Mouse (Mus musculus): Measurements from ENCODE around the gene Ccdc153.

The Ccdc153 gene

DNA sequence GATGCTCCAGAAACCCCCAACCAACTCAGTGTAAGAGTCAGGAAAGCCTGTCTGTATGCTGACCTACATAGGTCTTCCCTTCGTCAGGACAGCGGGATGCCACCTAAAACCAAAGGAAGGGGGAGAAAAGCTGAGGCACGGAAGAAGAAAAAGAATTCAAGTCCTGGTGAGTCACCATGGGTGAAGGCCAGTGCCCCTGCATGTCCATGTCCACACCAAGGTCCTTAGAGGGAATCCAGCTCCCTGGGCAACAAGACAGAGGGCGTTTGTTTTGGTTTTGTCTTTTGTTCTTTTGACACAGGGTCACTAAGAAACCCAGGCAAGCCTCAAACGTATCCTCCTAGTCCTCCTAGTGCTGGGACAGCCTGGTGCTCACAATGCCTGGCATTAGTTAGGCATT, 435 bp downstream of the Ccdc153 start:
- no peak for DNase-seq (ENCODE audit: low spot score in 2 of 2)

DNA sequence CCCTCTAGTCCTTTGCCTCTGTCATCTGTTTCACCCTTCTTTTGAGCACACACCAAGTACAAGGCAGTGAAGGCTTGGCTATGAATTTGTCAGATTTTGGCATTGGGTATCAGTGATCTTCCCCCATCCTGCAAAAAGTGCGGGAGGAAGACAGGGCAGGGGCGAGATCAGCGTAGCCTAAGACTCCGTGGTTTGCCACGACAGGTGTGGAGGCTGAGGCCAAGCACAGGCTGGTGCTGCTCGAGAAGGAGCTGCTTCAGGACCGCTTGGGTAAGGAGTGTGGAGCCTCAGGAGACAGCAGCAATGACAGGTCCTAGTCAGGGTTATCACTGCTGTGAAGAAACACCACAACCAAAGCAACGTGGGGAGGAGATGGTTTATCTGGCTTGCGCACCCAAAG, 942 bp downstream of the Ccdc153 start:
- no peak for DNase-seq (ENCODE audit: low spot score in 2 of 2)

DNA sequence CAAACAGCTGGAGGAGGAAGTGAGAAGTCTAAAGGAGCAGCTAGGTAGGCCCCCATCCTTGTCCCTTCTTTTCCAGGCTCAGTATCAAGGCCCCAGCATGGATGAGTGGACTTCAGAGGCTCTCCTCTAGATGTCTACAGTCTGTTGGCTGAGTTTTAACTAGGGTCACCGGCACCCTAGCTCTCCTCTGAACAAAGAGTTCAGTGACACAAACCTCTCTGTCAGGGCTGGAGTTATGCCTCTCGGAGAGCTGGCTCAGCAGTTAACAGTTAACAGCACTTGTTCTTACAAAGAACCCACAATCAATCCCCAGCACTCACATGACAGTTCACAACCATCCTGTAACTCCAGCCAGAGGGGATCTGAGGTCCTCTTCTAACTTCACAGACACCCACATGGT, 3.1 kb downstream of the Ccdc153 start:
- no peak for DNase-seq (ENCODE audit: low spot score in 2 of 2)

DNA sequence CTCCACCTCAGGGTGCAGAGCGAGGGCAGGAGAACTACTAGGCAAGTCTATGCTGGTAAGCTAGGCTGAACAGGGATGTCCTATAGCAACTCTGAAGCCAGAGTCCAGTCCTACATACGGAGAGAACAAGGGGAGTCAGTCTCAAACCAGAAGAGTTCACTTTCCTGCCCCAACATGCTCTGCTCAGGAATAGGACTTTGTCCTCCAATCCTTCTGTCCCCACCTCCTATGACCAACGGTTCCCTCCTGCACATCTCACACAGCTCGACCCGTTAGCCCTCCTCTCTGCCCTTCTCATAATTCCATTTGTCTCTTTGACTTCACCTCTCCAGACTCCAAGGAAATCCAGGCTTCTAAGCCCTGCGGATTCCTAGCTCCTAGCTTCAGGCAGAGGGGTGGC, 7.4 kb downstream of the Ccdc153 start:
- DNase-seq (ENCODE audit: low spot score in 2 of 2) = no peak

DNA sequence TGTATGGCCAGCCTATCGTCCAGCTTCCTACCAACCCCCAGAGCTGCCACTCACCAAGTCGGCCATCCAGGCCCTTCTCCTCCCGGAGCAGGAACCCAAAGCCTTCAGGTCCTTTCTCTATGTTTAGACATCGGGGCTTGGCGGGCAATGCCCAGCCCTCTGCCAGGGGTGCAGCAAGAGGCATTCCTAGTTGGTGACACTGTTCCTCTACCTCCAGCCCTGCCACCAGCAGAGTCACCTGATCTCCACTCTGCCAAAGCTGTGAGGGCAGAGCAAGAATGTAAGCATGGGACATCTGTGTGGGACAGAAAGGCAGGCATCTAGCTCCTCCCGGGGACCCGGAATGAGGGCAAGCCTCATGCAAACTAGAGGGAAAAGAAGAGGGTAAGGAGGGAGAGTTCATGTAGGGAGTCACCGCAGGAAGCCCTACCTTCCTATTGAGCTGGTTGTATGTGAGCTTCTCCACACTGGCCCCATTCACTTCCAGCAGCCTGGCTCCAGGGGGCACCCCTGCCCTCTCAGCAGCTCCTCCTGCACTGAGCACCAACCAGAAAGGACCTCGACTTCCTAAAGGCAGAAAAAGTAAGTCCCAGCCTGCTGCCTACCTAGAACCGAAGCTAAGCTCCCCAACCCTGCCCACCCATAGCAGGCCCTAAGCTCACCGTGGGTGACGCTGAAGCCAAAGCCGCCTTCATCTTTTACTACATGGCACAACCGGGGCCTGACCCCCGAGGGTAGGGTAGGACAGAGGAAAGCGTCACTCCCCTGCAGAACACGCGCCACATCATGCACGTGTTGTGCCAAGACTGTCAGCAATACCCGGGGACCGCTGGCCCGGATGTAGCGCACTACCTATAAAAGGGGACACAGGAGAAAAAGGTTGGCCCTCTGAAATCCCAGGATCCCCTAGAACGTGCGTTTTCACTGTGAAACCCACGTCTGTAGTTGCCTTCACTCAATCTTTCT, 9.0 kb downstream of the Ccdc153 start:
- DNase-seq (ENCODE audit: low spot score in 2 of 2) = peak; percentile 70 to 83

DNA sequence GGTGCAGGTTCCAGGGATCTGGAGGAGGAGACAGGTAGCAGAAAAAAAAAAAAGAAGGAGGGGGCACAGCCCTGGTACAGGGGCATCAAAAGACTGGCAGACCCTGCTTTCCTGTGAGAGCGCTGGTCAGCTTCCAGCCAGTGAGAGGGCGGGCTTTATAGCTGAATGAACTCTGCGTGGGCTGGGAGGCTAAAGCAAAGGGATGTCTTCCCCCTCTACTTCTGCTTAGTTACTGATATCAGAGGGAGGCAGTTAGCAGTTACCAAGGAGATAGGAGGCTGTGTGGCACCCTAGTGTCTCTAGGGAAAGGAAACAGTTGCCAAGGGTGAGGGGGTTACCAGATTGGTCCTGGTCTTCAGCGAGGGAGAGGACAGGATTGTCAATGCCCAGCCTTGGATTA, 10.0 kb downstream of the Ccdc153 start:
- no peak for DNase-seq (ENCODE audit: low spot score in 2 of 2)

DNA sequence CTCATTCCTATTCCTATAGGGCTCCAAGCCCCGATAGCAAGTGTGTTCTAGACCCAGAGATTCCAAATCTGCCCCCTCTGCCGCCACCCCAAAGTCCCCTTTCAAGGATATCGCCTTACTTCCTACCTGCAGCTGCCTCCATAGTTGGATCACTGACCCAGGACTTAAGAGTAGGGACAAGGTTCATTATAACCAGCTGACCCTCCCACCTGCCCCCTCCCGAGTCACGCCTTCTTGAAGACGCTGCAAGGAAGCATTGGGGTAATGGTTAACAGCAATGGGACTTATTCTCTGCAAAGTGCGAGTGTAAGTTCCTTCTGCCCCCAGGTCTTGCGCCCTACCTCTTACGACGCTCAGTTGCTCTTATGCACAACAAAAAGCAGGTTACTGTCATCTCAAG, 10.8 kb downstream of the Ccdc153 start, which contains the start of gene Pdzd3:
Gene Pdzd3, minus strand, starts transcription at position 158 of the 400 bp plus-strand sequence.
- DNase-seq (ENCODE audit: low spot score in 2 of 2) = no peak

DNA sequence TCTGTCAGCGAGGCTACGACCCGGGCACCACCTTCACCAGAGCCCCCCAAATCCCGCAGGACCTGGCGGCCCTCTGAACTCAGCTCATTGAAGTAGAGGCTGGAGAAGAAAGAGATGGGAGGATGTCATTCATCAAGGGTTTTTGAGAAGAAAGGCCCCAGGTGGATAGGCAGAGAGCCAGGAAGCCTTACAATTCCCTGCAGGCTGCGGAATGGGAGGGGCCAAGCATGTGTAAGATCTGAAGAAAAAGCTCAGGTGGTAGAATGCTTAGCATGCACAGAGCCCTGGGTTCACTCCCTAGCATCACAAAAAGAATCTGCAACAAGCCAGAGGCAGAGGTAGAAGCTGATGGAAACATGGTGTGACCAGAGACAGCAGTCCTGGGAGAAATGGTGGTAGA, 13.0 kb downstream of the Ccdc153 start:
- no peak for DNase-seq (ENCODE audit: low spot score in 2 of 2)

DNA sequence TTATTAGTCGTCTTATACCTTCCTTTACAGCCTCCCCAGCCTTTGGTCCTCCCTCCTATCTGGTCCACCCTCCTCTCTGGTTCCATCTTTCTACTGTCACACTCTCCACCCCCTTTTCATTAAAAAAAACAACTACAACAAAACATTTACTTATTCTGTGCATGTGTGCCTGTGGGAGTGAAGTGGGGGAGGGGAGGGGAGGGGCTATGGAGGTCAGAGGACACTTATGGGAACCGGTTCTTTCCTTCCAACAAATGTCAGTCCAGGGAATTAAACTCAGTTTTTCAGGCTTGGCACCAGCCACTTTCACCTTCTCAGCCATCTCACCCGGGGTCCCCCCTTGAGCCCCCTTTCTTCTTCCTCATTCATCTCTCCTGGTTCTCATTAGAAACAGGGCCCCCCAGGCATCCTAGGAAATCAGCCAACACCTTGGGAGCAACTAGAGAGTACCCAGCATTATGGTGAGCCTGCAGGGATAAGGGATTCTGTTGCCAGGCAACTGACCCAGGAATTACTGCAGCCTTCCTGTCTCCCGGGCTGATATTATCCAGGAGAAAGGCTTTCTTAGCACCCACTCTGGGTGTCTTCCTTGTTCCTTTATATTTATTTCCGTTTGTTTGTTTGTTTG, 14.1 kb downstream of the Ccdc153 start:
- no peak for DNase-seq (ENCODE audit: low spot score in 2 of 2)

DNA sequence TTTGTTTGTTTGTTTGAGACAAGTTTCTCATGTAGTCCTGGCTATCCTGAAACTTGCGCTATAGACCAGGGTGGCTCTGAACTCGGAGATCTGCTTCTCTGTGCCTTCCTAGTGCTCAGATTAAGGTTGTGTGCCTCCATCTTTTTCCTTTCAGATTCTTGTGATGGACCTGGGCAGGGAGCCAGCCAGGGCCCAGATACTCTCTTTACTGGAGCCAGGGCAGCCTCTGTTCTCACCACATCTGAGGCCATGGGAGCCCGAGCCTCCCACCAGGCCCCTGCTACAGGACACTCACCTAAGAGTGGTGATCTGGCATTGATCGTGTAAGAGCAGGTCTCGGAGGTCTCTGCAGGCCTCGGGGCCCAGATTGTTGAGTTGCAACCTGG, 14.7 kb downstream of the Ccdc153 start:
- DNase-seq (ENCODE audit: low spot score in 2 of 2) = no peak

DNA sequence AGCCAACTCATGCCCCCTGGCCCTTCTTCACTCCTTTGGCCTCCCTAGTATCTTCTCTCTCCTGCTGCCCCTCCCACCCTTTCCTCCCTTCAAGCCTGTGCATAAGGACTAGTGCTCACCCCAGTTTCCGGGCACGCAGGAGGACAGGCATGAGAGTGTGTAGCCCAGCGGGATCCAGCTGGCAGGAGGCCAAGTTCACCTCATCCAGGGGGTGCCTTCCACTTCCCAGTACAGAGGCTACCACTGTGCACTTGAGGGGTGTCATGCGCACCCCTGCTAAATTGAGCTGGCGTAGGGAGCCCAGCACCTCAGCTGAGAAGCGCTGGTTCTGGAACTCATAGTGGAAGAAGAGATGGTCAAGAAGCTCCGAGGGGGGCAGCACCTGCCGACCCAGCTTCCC, 15.7 kb downstream of the Ccdc153 start:
- no peak for DNase-seq (ENCODE audit: low spot score in 2 of 2)

DNA sequence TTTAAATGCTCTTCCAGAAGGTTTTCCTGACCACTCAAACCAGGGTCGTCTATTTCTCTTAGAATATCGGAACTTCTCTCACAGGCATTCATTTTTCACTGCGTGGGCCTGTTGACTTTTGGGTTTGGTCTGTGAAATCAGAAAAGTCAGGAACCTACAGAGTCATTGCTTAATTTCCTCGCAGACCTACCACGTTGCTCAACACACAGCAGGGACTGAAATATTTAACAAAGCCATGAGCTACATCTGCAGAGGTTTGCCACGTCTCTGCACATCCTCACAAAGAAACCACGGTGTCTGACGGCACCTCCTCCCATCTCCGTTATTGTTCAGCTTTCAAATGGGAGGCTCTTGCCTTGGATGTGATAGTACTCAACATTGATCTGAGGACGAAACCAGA, 18.5 kb downstream of the Ccdc153 start:
- DNase-seq (ENCODE audit: low spot score in 2 of 2) = peak in 1 of 2 experiments; percentile 11

DNA sequence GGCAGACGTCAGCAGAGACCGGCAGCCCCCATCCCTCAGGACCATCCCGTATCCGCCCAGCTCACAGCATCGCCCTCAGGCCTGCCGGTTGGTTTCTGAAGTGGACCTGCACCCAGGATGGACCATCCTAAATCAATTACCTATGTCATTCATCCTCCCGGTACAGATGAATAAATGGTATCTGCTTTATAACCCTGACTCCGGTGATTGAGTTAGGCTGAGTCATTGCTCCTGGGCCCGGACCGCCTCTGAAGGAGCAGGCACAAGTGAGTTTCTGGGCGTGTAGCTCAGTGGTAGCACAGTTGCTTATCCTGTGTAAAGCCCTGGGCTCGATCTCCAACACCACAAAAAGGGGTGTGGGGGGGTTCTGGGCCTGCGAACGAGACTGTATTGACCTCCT, 20.9 kb downstream of the Ccdc153 start:
- no peak for DNase-seq (ENCODE audit: low spot score in 2 of 2)

DNA sequence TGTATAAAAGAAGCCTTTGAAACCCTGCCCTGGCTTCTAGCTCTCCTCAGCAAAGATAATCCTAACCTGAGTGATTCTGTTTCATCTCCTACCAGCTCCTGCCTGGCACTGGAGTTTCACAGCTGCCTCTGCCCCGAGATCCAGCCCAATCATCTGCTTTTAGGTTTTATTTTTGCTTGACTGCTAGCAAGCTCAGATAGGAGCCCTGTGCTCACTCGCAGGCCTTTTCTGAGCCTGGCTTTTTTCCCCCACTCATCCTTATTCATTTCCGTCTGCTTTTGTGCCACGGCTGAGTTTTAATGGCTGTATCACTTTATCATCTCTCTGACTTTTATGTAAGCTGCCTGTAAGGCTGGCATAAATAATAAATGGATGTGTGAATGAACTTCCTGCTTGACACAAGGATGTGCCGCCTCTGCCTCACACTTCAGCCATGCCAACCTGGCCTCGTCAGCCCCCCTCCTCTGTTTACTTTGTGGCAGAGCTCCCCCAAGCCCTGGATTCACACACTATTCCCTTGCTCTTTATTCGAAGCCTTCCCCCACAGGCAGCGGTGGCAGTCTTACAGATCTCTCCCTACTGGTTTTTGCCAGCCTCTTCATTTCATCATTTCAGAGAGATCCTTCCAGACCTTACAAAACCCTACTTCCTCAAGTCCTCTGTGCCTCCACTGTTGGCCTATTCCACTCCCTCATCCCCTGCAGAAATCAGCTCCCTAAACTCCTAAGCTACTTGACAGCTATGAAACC, 26.2 kb downstream of the Ccdc153 start:
- DNase-seq (ENCODE audit: low spot score in 2 of 2) = no peak

DNA sequence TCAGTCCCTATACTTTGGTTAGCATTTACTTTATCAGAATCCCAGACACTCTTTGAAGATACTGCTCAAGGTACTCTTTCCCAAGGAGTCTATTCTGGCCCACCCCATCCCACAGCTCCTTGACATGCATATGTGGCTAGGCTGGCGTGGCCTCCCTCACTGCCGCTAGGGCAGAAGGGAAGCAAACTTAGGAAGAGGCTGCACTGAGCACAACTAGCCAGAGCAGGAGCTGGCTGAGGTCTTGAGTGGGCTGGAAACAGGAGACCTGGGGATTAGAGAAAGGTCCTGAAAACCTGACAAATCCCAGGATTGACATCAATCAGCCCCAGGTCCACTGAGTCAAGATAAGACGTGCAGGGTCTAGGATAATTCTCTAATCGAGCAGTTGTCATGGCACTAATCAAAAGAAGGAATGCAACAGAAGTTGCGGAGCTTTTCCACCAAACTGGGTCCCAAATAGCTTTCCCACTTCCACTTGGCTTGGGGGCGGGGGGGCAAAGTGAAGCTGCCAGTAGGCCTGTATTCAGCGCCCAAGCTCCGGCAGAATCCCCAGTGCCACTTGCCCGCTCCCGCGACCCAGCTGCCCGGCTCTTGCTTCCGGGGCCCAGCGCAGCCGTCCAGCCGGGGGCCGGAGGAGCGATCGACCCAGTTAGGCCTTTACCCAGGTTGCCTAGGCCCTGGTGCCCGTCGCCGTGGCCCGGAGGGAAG, 27.0 kb downstream of the Ccdc153 start:
- peak in 1 of 2 experiments; percentile 17 for DNase-seq (ENCODE audit: low spot score in 2 of 2)

DNA sequence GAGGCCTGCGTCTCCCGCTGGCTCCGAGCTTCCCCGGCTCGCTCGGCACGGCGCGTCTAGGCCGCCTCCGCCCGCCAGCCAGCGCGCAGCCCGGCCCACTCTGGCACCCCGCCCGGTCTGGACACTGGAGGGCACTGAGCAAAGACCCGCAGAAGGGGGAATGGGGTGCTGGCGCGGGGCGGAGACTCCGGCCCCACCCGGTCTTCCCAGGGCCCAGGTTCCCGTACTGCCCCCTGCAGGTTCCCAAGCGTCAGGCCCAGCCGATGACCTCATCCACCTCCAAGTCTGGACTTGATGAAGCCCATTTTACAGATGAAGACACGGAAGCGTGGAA, 27.5 kb downstream of the Ccdc153 start:
- DNase-seq (ENCODE audit: low spot score in 2 of 2) = peak; percentile 86 to 93

DNA sequence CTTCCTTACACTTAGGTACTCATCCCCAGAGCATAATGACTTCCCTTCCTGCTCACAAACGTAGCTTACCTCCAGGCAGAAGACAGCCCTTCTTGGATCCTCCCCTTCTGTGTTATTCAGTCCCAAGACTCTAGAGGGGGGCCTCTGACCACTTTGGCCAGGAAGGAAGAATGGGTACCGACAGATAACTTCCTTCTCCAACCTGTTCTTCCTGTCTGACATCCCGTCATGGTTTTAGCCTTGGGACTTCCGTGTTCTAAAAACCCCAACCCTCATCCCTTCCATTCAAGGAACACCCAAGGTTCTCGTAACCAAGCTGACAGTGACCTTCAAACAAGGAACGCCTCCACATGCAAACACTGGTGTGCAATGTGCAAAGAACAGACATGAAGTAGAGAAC, 28.0 kb downstream of the Ccdc153 start, which contains the start of gene Nlrx1:
Gene Nlrx1, minus strand, starts transcription at position 168 of the 400 bp plus-strand sequence.
- DNase-seq (ENCODE audit: low spot score in 2 of 2) = peak in 1 of 2 experiments; percentile 37

DNA sequence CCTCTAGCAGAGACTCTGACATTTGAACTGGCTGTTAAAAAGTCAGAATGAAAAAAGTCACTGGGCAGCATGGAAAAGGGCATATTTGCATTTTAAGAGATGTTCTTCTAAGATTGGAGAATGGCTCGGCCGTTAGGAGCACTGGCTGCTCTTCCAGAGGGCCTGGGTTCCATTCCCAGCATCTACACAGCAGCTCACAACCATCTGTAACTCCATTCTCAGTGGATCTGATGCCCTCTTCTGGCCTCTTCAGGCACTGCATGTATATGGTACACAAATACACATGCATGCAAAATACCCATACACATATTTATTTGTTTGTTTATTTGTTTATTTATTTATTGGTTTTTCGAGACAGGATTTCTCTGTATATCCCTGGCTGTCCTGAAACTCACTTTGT, 28.6 kb downstream of the Ccdc153 start:
- peak in 1 of 2 experiments; percentile 53 for DNase-seq (ENCODE audit: low spot score in 2 of 2)

DNA sequence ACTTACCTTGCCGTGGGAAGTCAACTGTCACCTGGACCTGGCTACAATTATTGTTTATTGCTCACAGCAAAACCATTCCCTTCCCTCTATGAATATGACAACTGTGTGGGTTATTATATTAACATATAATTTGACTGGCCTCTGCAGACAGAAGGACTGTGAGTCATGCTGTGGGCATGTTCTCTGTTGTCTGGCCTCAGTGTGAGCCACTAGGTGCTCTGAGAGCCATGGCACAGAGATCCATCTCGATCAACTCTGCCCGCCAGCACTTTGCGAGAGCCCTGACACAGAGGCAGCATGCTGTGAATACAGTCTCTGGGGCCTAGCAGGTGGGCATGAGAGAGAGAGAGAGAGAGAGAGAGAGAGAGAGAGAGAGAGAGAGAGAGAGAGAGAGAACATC, 29.5 kb downstream of the Ccdc153 start:
- no peak for DNase-seq (ENCODE audit: low spot score in 2 of 2)

DNA sequence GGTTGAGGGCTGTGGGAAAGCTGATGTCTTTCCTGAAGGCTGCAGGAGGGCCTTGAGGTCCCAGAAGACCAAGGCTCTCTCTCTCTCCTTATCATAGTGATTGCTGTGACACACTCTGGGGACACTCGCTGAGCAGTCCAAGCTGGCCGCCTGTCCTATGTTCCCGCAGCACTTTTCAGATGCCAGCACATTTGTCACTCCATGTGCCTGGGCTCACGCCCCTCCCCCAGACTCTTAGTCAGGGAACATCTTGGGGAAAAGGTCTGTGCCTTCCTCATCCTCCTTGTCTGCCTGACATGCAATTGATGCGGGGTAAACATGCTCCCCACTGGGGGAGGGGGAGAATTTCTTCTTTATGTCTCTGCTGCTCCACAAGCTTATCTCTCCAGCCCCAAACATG, 42.7 kb downstream of the Ccdc153 start:
- DNase-seq (ENCODE audit: low spot score in 2 of 2) = no peak

DNA sequence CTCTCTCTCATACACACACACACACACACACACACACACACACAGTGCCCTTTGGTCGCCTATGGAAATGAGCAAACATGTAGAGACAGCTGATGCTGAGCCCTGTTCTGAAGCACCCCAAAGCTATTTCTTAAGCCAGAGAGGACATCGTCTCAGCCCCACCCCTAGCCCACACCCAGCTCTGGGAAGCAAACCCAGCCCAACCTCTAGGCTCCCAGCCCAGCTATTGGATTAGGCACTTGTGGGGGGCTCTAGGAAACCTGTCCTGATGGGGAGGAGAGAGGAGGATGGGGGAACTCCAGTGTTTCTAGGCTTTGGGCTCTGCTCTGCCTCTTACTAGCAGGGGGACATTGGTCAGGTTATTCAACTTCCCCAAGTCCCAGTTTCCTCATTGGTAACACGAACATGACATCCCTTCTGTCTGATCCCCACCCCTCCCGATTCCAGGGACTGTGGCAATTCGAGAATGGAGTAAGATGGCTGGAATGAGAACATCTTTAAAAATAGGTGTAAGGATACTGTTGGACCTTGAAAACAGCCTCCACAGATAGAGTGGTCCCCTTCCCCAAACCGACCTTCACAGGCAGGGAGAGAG, 45.9 kb downstream of the Ccdc153 start:
- DNase-seq (ENCODE audit: low spot score in 2 of 2) = peak; percentile 73 to 82

Data from spleen, postnatal 4 days (tissue).